Mouse (Mus musculus): ENCODE results near the gene S100a16. TPM values are rescaled to one million over a fixed set of nuclear protein-coding genes. Genes with fewer than 3 reads are reported as not detected.
A peak's percentile ranks its signal among the peaks of the same experiment; 100 is the strongest.

S100a16 gene
- total RNA-seq, 4 experiments from 2014 or later: 69.8 to 134 (median 102) TPM

GRCm38 (mm10) chr3:90517711-90518110 is 19.3 kb upstream of the S100a16 start:
- DNase-seq (ENCODE audit: low spot score in 2 of 2): no peak

- DNase-seq (ENCODE audit: low spot score in 2 of 2): peak; percentile 55 to 63
These were observed 11.6 kb upstream of the S100a16 start for GRCm38 (mm10) chr3:90525421-90525820.

- DNase-seq (ENCODE audit: low spot score in 2 of 2): no peak
These were observed 11.0 kb upstream of the S100a16 start for GRCm38 (mm10) chr3:90526076-90526475.

DNA sequence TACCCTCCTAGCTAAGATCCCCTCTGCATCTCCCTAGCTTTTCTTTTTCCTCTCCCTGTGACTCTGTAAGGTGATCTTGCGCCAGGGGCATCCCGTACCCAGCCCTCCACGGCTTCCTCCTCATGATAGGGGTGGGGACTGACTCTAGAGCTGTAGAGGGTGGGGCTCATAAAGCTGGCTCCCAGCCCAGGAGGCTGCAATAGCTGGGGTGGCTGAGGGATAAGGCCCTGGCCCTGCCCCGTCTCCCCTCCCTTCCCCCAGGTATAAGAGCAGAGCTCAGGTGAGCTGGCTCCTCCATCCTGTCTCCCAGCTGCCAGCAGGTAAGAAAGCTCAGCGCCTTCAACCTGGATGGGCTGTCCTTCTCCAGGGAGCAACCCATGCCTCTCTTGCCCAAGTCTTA is 10.5 kb upstream of the S100a16 start, which contains the start of gene S100a14:
Gene S100a14, plus strand, starts transcription at position 277 of the 400 bp plus-strand sequence.
- DNase-seq (ENCODE audit: low spot score in 2 of 2): no peak

DNA sequence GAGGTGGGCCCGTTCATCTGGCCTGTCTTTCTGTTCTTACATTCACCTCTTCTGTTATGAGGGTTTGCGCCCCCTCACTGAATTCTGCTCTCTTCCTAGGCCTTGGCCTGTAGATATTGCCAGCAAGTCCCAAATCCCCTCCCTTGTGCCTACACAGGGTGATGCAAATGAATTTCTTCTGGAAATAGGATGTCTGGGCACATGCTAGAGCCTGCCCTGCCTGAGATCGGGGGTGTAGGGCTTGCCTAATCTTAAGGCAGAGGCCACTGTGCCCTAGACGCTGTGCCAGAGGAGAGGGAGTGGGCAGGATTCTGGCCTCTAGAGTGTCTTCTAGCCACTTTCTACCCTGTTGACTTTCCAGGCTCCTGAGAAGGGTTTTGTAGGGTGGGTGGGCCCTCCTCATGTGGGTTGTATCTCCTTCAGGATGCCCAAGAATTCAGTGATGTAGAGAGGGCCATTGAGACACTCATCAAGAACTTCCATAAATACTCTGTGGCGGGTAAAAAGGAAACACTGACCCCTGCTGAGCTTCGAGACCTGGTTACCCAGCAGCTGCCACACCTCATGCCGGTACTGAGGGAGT is 9.7 kb upstream of the S100a16 start:
- DNase-seq (ENCODE audit: low spot score in 2 of 2): no peak

DNA sequence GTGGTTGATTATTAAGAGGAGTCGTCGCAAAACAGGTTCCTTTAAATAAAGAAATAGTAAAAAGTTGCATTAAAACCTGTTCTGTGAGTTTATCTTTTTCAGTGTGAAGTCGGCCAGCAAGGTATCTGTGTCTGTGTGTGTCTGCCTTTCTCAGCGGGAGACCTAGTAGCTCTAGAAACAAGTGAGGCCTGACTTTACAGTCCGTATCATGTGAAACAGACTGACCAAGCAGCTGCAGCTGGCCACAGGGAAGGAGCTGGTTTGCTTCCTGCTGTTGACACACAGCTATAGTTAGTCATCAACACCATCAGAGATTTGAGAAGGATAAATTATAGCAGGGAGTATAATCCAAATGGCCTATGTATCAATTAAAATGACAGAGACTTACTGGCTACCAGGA is 5.3 kb upstream of the S100a16 start:
- no peak for DNase-seq (ENCODE audit: low spot score in 2 of 2)

GRCm38 (mm10) chr3:90535446-90535845 is 1.6 kb upstream of the S100a16 start:
- no peak for DNase-seq (ENCODE audit: low spot score in 2 of 2)

GRCm38 (mm10) chr3:90537905-90538296 is 847 bp downstream of the S100a16 start:
- DNase-seq (ENCODE audit: low spot score in 2 of 2): no peak

DNA sequence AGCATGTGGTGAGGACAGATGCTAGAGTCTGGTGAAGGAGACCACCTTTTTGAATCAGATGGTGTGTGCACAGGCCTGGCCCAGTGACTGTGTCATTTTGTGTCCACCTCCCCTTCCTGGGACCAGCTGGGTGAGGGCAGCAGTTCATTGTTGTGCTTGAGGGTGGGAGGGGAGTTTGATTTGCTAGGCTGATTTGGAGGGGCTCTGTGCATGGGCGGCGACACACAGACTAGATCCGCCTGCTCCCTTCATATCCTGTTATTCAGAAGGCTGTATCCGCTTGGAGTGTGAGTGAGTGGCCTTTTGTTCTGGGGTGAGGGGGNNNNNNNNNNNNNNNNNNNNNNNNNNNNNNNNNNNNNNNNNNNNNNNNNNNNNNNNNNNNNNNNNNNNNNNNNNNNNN is 3.9 kb downstream of the S100a16 start:
- DNase-seq (ENCODE audit: low spot score in 2 of 2): peak; percentile 52 to 76

- no peak for DNase-seq (ENCODE audit: low spot score in 2 of 2)
These were observed 12.8 kb downstream of the S100a16 start for GRCm38 (mm10) chr3:90549676-90550420.

- no peak for DNase-seq (ENCODE audit: low spot score in 2 of 2)
These were observed 13.4 kb downstream of the S100a16 start for GRCm38 (mm10) chr3:90550421-90550790.

- DNase-seq (ENCODE audit: low spot score in 2 of 2): no peak
These were observed 15.2 kb downstream of the S100a16 start for GRCm38 (mm10) chr3:90552231-90552630.

DNA sequence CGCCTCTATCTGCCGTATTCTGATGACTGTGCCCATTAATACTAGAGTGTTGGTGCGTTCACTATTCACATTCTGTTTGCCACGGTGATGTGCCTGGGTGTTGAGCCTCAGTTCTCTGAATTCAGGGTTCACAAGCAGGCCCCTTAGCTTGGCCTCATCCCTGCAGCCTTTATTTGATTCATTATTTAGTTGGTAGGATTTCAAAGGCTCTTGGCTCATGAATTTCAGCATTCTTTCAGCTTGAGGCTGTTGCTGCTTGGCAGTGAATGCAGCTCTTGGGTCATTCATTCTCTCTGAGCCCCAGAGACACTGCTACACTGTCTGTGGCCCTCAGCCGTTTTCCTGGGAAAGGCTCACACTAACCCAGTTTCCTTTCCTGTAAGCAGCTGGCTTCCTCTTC is 18.9 kb downstream of the S100a16 start:
- DNase-seq (ENCODE audit: low spot score in 2 of 2): peak; percentile 61 to 69

- DNase-seq (ENCODE audit: low spot score in 2 of 2): no peak
These were observed 23.1 kb downstream of the S100a16 start, which contains the start of gene S100a3 for GRCm38 (mm10) chr3:90560008-90560628. Gene S100a3 (plus strand): TSS chr3:90560578.

DNA sequence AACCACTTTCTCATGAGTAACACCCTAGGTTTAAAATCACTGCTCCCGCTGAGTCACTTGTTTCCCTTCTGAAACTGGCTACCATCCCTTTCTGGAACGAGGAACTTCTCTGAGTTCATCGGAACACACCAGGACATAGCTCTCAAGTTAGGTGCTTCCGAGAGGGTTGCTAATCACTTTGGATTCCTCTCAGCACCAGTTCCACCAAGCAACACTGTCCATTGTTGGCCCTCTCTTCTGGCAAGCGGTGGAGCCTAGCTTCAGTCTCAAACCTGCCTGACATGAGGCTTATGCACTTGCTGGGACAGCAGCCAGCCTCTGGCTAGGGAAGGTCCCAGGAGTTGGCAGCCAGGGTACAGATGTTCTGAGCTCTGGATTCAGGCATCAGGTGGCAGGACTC is 37.6 kb downstream of the S100a16 start:
- no peak for DNase-seq (ENCODE audit: low spot score in 2 of 2)

DNA sequence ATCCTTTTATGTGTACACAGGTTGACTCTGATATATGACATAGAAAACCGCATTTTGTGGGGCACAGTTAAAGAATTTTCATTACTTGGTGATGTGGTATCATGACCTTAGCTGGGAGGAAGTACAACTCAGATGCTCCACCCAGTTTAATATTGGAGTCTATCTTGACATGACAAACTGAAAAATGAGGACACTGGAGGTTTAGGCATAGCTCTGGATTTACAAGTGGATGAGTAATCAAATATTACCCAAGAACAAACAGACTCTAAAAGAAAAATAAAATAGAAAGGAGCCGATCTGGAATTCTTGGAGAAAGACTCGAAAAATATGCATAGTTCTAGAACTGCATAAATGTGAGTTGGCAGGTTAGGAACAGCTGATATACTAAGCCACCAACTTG is 38.3 kb downstream of the S100a16 start:
- DNase-seq (ENCODE audit: low spot score in 2 of 2): no peak

DNA sequence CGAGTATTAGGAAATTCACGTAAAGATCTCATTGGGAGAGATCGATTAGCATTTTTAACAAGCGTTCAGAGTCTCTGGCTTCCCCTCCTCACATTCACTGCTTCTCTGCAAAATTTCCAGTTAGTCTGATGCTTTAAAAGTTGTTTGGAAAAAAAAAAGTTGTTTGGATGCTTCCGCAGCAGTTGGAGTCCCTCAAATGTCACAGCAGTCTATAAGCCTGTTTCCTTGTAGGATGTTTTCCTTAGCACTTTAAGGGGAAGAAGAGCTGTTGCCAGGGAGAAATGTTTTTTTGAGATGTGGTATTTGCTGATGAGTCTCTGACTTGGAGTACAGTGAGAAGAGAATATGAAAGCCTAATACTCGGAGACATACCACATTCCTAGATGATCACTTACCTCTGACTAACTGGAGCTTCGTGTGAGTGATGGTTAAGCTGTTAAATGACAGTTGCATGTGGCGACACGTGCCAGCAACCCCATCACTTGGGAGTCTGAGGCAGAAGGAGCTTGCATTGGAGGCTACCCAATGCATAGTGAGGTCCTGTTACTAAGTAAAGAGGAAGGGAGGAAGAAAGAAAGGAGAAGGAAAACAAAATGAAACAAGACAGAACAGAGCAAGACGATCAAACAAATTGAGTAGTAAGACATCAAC is 39.4 kb downstream of the S100a16 start:
- no peak for DNase-seq (ENCODE audit: low spot score in 2 of 2)

DNA sequence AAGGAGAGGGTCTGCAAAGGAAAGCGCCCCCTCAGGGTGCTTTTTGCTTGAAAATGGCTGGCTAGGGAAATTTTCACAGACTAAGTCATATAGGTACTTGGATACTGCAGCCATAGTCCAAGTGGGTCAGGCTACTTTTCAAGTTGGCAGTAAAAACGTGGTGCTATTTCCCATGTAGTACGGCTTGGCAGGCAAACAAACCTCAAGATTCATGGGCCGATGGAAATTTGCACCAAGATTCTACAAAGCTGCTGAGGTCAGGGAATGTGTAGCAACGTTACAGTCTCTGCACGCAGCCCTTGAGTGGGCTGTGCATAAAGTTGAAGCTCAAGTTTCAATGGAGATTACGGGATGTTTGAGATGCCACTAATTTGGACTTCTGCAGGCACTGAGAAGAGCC is 42.4 kb downstream of the S100a16 start:
- DNase-seq (ENCODE audit: low spot score in 2 of 2): no peak

GRCm38 (mm10) chr3:90581141-90581540 is 44.1 kb downstream of the S100a16 start:
- DNase-seq (ENCODE audit: low spot score in 2 of 2): no peak

DNA sequence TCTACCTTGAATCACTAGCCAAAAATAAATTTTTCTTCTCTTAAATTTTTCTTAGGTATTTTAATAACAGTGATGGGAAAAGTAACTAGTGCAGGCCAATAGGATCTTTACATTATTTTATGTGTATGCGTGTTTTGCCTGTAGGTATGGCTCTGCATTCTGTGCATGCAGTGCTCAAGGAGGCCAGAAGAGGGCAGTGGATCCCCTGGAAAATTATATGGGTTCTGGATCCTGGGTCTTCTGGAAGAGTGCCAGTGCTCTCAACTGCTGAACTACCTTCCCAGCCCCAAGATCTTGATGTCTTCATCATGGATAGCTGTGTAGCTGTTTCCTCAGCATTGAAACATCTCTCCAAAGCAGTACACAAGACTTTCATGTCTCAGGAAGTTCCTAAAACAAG is 45.1 kb downstream of the S100a16 start:
- DNase-seq (ENCODE audit: low spot score in 2 of 2): no peak

GRCm38 (mm10) chr3:90582556-90582955 is 45.5 kb downstream of the S100a16 start:
- no peak for DNase-seq (ENCODE audit: low spot score in 2 of 2)

- DNase-seq (ENCODE audit: low spot score in 2 of 2): no peak
These were observed 46.8 kb downstream of the S100a16 start for GRCm38 (mm10) chr3:90583893-90584292.
